Mouse (Mus musculus) neural tube, embryonic 11.5 days (tissue): Measurements from ENCODE around the gene Atg7. TPM values are rescaled to one million over a fixed set of nuclear protein-coding genes. Genes with fewer than 3 reads are reported as not detected.
"Not testable (repeated sequence)": the region's sequence is repeated elsewhere in the genome, so short reads cannot be mapped to it uniquely, and the experiment has no call there.

Source experiments
- ATAC-seq: fragments of 200-750 bp; cut with Nextera tagmentation; 2 replicates; pipeline ENCODE4 v1.8.0; 2017; ENCODE audit warnings: moderate number of reproducible peaks, mild to moderate bottlenecking, moderate TSS enrichment, moderate library complexity; ENCODE audit not compliant: insufficient read depth, low FRiP score, low TSS enrichment
- DNase-seq: peaks from one replicate; pipeline ENCODE4 v3.0.0-alpha.2; 2015; ENCODE audit warnings: low spot score
- H3K27ac ChIP-seq: fragments of 300-500 bp; sonication (generic); 2 replicates; pipeline ENCODE4 v1.5.1; 2014; ENCODE audit warnings: low read depth, mild to moderate bottlenecking, low read length
- H3K27me3 ChIP-seq: fragments of 300-500 bp; sonication (generic); 2 replicates; pipeline ENCODE4 v1.6.1; 2014; ENCODE audit warnings: mild to moderate bottlenecking, low read length, mixed read lengths; ENCODE audit not compliant: control insufficient read depth, insufficient read depth
- H3K36me3 ChIP-seq: fragments of 300-500 bp; sonication (generic); 2 replicates; pipeline ENCODE4 v1.6.1; 2014; ENCODE audit warnings: mild to moderate bottlenecking, low read length, moderate library complexity, mixed read lengths; ENCODE audit not compliant: control insufficient read depth, insufficient read depth
- H3K4me1 ChIP-seq: fragments of 300-500 bp; sonication (generic); 2 replicates; pipeline ENCODE4 v1.6.1; 2014; ENCODE audit warnings: low read length, mixed read lengths; ENCODE audit not compliant: control insufficient read depth, insufficient read depth
- H3K4me2 ChIP-seq: fragments of 300-500 bp; sonication (generic); 2 replicates; pipeline ENCODE4 v1.6.1; 2014; ENCODE audit warnings: low read depth, mild to moderate bottlenecking, moderate library complexity
- H3K4me3 ChIP-seq: fragments of 300-500 bp; sonication (generic); 2 replicates; pipeline ENCODE4 v1.5.1; 2014; ENCODE audit warnings: low read depth, low read length
- H3K9ac ChIP-seq: fragments of 300-500 bp; sonication (generic); 2 replicates; pipeline ENCODE4 v1.6.1; 2014; ENCODE audit warnings: mild to moderate bottlenecking, low read length
- H3K9me3 ChIP-seq: fragments of 300-500 bp; sonication (generic); 2 replicates; pipeline ENCODE4 v1.6.1; 2016; ENCODE audit warnings: low read length; ENCODE audit not compliant: control insufficient read depth
- WGBS: fragments of 180-500 bp; shearing (Covaris S2); extraction: QIAGEN DNeasy Blood & Tissue Kit; methylation state at CpG from one replicate; pipeline ENCODE4 v1.1.7; 2014; 5-methylcytosine and 5-hydroxymethylcytosine counted together
- polyA plus RNA-seq: library from polyadenylated mRNA; unstranded; fragments of >200 nt; fragmentation: Nextera tagmentation; extraction: Ambion mirVana; gene quantifications from 2 replicates; pipeline ENCODE4 v1.2.1, GENCODE M21; 2014

The Atg7 gene
- 20.7 and 21.6 TPM in 2 replicates for polyA plus RNA-seq

DNA sequence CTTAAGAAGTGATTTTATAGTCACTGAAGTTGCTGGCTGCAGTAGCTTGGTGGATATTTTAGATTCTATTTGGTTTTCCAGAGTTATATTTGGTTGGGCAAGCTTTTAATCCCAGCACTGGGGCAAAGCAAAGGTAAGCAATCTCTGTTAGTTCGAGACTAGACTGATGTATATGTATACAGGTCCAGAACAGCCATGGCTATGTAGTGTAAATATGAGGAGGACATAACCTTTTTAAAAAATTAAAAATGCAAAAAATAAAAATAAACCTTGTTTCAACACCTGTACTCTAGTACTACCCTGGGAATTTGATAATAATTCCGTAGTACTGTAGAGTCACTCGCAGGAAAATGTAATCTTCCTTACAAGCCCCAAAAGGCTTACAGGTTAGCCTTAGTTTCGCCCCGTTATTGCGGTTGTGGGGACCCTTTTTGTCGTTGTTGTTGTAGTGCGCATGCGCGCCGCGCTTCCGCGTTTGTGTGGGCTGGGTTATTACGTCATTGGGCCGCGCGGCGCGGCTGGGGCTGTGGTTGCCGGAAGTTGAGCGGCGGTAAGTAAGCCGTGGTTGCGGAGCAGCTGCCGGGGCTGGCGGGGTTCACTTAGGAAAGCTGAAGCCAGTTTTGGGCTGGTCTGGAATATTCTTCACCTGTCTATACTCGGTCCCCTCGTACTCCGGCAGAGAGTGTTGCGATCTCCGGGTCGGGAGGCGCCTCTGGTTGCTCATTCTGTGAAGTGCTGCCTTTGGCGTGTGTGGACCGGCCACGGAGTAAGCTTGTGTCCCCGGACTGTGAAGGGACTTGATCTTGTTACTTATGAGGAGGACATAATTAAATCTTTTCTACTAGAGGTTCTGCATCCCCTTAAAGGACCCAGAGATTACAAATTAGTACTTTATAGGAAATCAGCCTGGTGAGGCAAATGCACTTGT, at the start of gene Atg7:
Gene Atg7, plus strand, starts transcription at position 497 of the 928 bp plus-strand sequence.
- H3K27ac ChIP-seq, result no peak within 1 kb of the TSS
- peak; percentile 80 for ATAC-seq
- peak; percentile 95 for DNase-seq
- no peaks in the 10 kb centered on the region for H3K9me3 ChIP-seq
- no peaks in the 10 kb centered on the region for H3K36me3 ChIP-seq
- peaks cover 5% of the 10 kb centered on the region; the same call in 1 of the 2 replicates for H3K4me1 ChIP-seq
- H3K27me3 ChIP-seq, result no peaks in the 10 kb centered on the region
- H3K4me3 ChIP-seq, result peak within 1 kb of the TSS; percentile 55
- peak within 1 kb of the TSS; percentile 75 for H3K9ac ChIP-seq
- under 1% methylated on average over 38 of the region's 38 CpGs for WGBS
- H3K4me2 ChIP-seq, result peak within 1 kb of the TSS; percentile 86

DNA sequence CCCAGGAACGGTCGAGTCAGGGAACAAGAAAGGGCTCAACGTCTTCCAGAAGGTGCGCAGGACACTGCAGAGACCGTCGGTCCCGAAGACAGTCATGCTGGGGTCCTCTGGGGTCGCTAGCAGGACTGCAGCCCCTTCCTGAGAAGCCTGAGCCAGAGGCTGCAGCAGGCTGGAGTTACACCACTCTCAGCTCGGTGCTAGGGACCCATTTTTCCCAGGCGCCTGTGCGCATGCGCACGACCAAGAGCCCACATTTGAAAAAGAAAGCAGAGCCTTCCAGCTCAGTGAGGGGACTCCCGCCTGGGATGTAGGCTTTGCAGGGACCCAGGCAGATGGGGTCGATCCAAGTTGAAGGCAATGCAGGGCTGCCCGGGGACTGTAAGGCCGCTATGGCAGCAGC, 28.8 kb upstream of the Atg7 start:
- H3K27ac ChIP-seq, DNase-seq, H3K27me3 ChIP-seq, H3K4me1 ChIP-seq, H3K4me2 ChIP-seq, H3K9me3 ChIP-seq, H3K36me3 ChIP-seq, H3K4me3 ChIP-seq, H3K9ac ChIP-seq, ATAC-seq: not testable (repeated sequence)
- WGBS, result 9% methylated on average over 6 of the region's 17 CpGs

GRCm38 (mm10) chr6:114633886-114634285, 9.0 kb upstream of the Atg7 start:
- H3K9me3 ChIP-seq, ATAC-seq: not testable (repeated sequence)
- no CpG with 5 or more reads among the region's 14 CpGs for WGBS

GRCm38 (mm10) chr6:114643716-114644115, 819 bp downstream of the Atg7 start:
- 47% methylated on average over 8 of the region's 8 CpGs for WGBS
- DNase-seq (no peak), ATAC-seq (no peak; the same call in 1 of the 2 replicates)
- no peaks in the 10 kb centered on the region for H3K36me3 ChIP-seq
- H3K27me3 ChIP-seq, result no peaks in the 10 kb centered on the region
- peak overlapping the region; percentile 55 for H3K4me3 ChIP-seq
- peaks cover 5% of the 10 kb centered on the region; the same call in 1 of the 2 replicates for H3K4me1 ChIP-seq
- no peaks in the 10 kb centered on the region for H3K9me3 ChIP-seq
- H3K27ac ChIP-seq, result no peak overlapping the region
- peak overlapping the region; percentile 86 for H3K4me2 ChIP-seq
- peak overlapping the region; percentile 75 for H3K9ac ChIP-seq

More at GRCm38 (mm10) chr6:114633886-114634285, 9.0 kb upstream of the Atg7 start:
- not testable (repeated sequence) for H3K4me3 ChIP-seq, H3K9ac ChIP-seq, H3K36me3 ChIP-seq, H3K4me2 ChIP-seq, H3K27me3 ChIP-seq, DNase-seq, H3K27ac ChIP-seq, H3K4me1 ChIP-seq

- WGBS, result 88% methylated on average over 1 of the region's 1 CpGs
These were observed 1.6 kb downstream of the Atg7 start for GRCm38 (mm10) chr6:114644531-114644930.

GRCm38 (mm10) chr6:114646201-114646600, 3.3 kb downstream of the Atg7 start:
- H3K4me1 ChIP-seq, result peaks cover 5% of the 10 kb centered on the region; the same call in 1 of the 2 replicates
- no peak for DNase-seq
- 80% methylated on average over 1 of the region's 1 CpGs for WGBS
- no peak overlapping the region for H3K4me3 ChIP-seq
- H3K36me3 ChIP-seq, result no peaks in the 10 kb centered on the region
- H3K9ac ChIP-seq, result no peak overlapping the region
- no peaks in the 10 kb centered on the region for H3K27me3 ChIP-seq
- H3K9me3 ChIP-seq, result no peaks in the 10 kb centered on the region
- no peak overlapping the region for H3K4me2 ChIP-seq
- no peak overlapping the region for H3K27ac ChIP-seq
- ATAC-seq, result no peak

More at GRCm38 (mm10) chr6:114644531-114644930, 1.6 kb downstream of the Atg7 start:
- ATAC-seq (no peak), DNase-seq (no peak)
- Histone ChIP-seq H3K9me3 (no peaks in the 10 kb centered on the region), H3K9ac (no peak overlapping the region), H3K4me2 (no peak overlapping the region), H3K4me1 (peaks cover 5% of the 10 kb centered on the region; the same call in 1 of the 2 replicates), H3K27ac (no peak overlapping the region), H3K4me3 (no peak overlapping the region), H3K27me3 (no peaks in the 10 kb centered on the region), H3K36me3 (no peaks in the 10 kb centered on the region)

DNA sequence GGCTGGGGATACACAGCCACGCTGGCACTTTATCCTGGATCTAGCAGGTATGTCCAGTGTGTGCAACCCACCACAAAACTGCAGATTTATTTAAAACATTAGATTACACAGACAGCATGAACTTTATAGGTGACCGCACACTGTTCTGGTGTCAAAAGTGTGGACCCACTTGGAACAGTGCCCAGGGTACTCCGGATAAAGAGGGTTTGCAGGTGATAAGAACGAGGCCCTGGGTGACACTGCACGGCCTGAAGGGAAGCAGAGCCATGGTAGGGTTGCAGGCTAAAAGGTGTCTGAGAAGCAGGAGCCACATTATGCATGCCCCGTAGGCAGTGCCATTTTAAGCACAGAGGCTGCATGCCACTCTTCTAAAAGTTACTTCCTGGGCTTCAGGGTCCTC, 4.1 kb downstream of the Atg7 start:
- Histone ChIP-seq H3K9me3 (no peaks in the 10 kb centered on the region), H3K4me2 (no peak overlapping the region), H3K4me1 (peaks cover 5% of the 10 kb centered on the region; the same call in 1 of the 2 replicates), H3K27me3 (no peaks in the 10 kb centered on the region), H3K9ac (no peak overlapping the region), H3K27ac (no peak overlapping the region), H3K4me3 (no peak overlapping the region), H3K36me3 (no peaks in the 10 kb centered on the region)
- 89% methylated on average over 6 of the region's 6 CpGs for WGBS
- no peak for ATAC-seq
- DNase-seq, result no peak

GRCm38 (mm10) chr6:114648352-114649030, 5.6 kb downstream of the Atg7 start:
- H3K9me3 ChIP-seq, result no peaks in the 10 kb centered on the region
- no peak overlapping the region for H3K9ac ChIP-seq
- no peak overlapping the region for H3K27ac ChIP-seq
- DNase-seq (no peak), ATAC-seq (no peak)
- no peak overlapping the region for H3K4me3 ChIP-seq
- no peaks in the 10 kb centered on the region for H3K36me3 ChIP-seq
- 83% methylated on average over 4 of the region's 4 CpGs for WGBS
- H3K4me2 ChIP-seq, result no peak overlapping the region
- H3K27me3 ChIP-seq, result no peaks in the 10 kb centered on the region
- H3K4me1 ChIP-seq, result peaks cover 4% of the 10 kb centered on the region; the same call in 1 of the 2 replicates
